Mouse (Mus musculus) myocyte (in vitro differentiated cells): Measurements from ENCODE around the gene Cyp2e1.

Source experiments
- CEBPB ChIP-seq: IDR thresholded peaks from 2 replicates; pipeline ENCODE4 v1.6.1; 2011; ENCODE audit warnings: mild to moderate bottlenecking, moderate library complexity; ENCODE audit not compliant: poor library complexity, insufficient read depth, severe bottlenecking
- E2F4 ChIP-seq: IDR thresholded peaks from one replicate; pipeline ENCODE4 v1.6.1; 2011; ENCODE audit warnings: mild to moderate bottlenecking, control low read depth, moderate library complexity; ENCODE audit not compliant: insufficient read depth
- MAX ChIP-seq: IDR thresholded peaks from one replicate; pipeline ENCODE4 v1.6.1; 2011; ENCODE audit warnings: low read depth, mild to moderate bottlenecking, control low read depth
- MYOG ChIP-seq, 3 experiments: IDR thresholded peaks; one replicate each; pipeline ENCODE4 v1.6.1; 2011; ENCODE audit warnings: control low read depth in 2 of 3, low read depth in 2 of 3, mild to moderate bottlenecking in 2 of 3; ENCODE audit not compliant: insufficient read length in 2 of 3, control insufficient read depth in 1 of 3, insufficient read depth in 1 of 3
- POLR2A ChIP-seq: IDR thresholded peaks from one replicate; pipeline ENCODE4 v1.6.1; 2011; ENCODE audit warnings: low read depth, mild to moderate bottlenecking, control low read depth, moderate library complexity; ENCODE audit not compliant: insufficient read length
- POLR2AphosphoS2 ChIP-seq: IDR thresholded peaks from one replicate; pipeline ENCODE4 v1.6.1; 2011; ENCODE audit warnings: low read depth, control low read depth; ENCODE audit not compliant: insufficient read length
- SRF ChIP-seq: IDR thresholded peaks from one replicate; pipeline ENCODE4 v1.6.1; 2011; ENCODE audit warnings: low read depth; ENCODE audit not compliant: control insufficient read depth, insufficient read length
- TCF12 ChIP-seq: IDR thresholded peaks from one replicate; pipeline ENCODE4 v1.6.1; 2011; ENCODE audit warnings: mild to moderate bottlenecking, control low read depth; ENCODE audit not compliant: poor library complexity, insufficient read depth, severe bottlenecking
- TCF3 ChIP-seq: IDR thresholded peaks from one replicate; pipeline ENCODE4 v1.6.1; 2011; ENCODE audit warnings: low read depth, control low read depth; ENCODE audit not compliant: insufficient read length
- USF1 ChIP-seq: IDR thresholded peaks from one replicate; pipeline ENCODE4 v1.6.1; 2011; ENCODE audit warnings: low read depth, mild to moderate bottlenecking, control low read depth, moderate library complexity

- no peak for TF ChIP-seq POLR2A
- no peak for TF ChIP-seq TCF12
- TF ChIP-seq MAX: no peak
- no peak for TF ChIP-seq CEBPB
- no peak for TF ChIP-seq USF1
- TF ChIP-seq E2F4: no peak
- TF ChIP-seq TCF3: no peak
- TF ChIP-seq SRF: no peak
- TF ChIP-seq MYOG (IDR thresholded peaks at IDR 0.05; ENCODE audit: control insufficient read depth in 1 of 3, insufficient read depth in 1 of 3, insufficient read length in 2 of 3, low read depth in 2 of 3): no peak
- TF ChIP-seq POLR2AphosphoS2: no peak
Observed at GRCm38 (mm10) chr7:140788053-140788435, 24.5 kb downstream of the Cyp2e1 start.
